Mouse (Mus musculus) kidney, adult 2 months (tissue): ENCODE results near the gene Gm9837.

Experiments used
- CTCF ChIP-seq: fragments of 200-500 bp; conservative IDR thresholded peaks from 2 replicates; pipeline ENCODE4 v1.5.1; 2011; ENCODE audit warnings: low read depth, mild to moderate bottlenecking, control low read depth, low read length, moderate library complexity, mixed read lengths; ENCODE audit not compliant: insufficient read depth, insufficient read length
- POLR2A ChIP-seq: fragments of 200-500 bp; IDR thresholded peaks from one replicate; pipeline ENCODE4 v1.6.1; 2011; ENCODE audit warnings: low read depth, low read length, control low read depth

DNA sequence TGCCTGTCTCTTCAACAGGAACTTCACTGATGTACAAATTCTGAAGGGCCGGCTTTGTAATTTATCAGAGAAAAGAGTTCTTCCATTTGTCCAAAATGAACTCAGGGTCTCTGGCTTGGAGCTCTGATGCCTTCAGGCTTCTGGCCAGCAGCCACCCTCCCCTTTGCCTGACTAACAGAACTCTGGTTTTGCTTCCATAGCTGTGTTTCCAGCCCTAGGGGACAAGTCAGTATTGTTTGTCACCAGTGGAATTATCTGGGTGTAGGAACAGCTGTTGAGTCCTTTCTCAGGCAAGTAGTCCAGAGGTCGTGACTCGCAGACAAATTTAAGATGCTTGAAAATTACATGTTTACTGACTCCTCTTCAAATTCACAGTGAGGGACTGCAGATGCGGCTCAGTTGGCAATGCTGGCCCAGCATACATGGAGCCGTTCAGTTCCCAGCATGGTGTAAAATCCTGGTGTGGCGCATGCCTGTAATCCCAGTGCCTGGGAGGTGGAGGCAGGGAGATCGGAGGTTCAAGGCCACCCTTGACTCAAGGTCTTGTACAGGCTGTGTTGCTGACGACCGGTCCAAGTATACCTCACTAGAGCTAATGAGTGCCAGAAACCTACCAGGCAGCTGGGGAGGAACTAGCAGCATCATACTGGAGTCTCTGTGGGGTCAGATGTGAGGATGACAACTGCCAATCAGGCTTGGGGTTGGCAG is 37.0 kb upstream of the Gm9837 start:
- TF ChIP-seq CTCF (no peak), POLR2A (no peak)
